Mouse (Mus musculus): ENCODE measurements around the gene Hipk3. TPM values are rescaled to one million over a fixed set of nuclear protein-coding genes. Genes with fewer than 3 reads are reported as not detected.
A peak's percentile ranks its signal among the peaks of the same experiment; 100 is the strongest.

Gene Hipk3
- polyA plus RNA-seq, 1 experiment from 2014 or later = 11.3 TPM

DNA sequence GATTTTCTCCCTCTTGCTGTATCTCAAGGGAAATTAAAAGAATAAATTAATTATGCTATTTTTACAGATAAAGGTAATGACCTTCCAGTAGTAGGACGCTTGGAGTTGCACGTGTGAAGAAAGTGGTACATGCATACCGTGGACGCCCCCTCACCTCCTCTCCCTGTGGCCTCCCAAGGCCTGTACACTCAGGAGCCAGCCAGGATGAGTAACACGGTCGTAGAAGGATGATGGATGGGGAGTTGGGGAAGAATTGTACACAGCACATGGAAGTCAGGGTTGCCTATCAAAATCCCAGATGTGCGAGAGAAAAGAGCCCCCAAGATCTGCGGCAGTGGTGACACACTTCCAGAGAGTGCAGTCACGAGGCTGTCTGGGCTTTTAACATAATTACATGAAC, 98.3 kb downstream of the Hipk3 start:
- no peak overlapping the region for H3K27ac ChIP-seq (ENCODE audit: low read depth, low read length)
- H3K4me1 ChIP-seq (ENCODE audit: control insufficient read depth, insufficient read depth, low read length) = peaks cover 10% of the 10 kb centered on the region
- WGBS = 88% methylated on average over 9 of the region's 9 CpGs
- H3K4me2 ChIP-seq = no peak overlapping the region
- no peak for DNase-seq (ENCODE audit: low spot score, missing footprints)
- no peak overlapping the region for H3K4me3 ChIP-seq (ENCODE audit: low read depth, low read length)
- ATAC-seq (ENCODE audit: low FRiP score) = no peak
- H3K9ac ChIP-seq (ENCODE audit: low read length) = no peak overlapping the region
- H3K27me3 ChIP-seq (ENCODE audit: control insufficient read depth, insufficient read depth, low read length) = no peaks in the 10 kb centered on the region
- no peaks in the 10 kb centered on the region for H3K36me3 ChIP-seq (ENCODE audit: control insufficient read depth, insufficient read depth, low read length)
- no peaks in the 10 kb centered on the region for H3K9me3 ChIP-seq (ENCODE audit: control insufficient read depth, low read length)

DNA sequence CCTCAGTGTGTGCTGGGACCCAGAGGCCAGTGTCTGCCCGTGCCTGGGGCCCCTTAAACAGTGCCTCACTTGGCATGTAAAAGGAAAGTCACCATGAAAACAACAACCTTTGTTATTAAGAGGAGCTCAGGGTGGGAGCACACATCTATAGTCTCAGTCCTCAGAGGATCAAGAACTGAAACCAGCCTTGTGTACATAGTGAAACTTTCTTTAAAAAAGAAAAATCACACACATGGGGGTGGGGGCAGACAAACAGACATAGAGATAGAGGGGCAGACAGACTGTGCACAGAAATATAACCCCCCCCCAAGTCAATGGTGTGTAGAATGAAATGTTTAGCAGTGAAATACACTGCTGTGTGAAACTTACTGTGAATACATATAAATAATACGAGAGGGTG, 99.5 kb downstream of the Hipk3 start:
- Histone ChIP-seq H3K4me1 (ENCODE audit: control insufficient read depth, insufficient read depth, low read length) (peaks cover 10% of the 10 kb centered on the region), H3K36me3 (ENCODE audit: control insufficient read depth, insufficient read depth, low read length) (no peaks in the 10 kb centered on the region), H3K27ac (ENCODE audit: low read depth, low read length) (no peak overlapping the region), H3K27me3 (ENCODE audit: control insufficient read depth, insufficient read depth, low read length) (no peaks in the 10 kb centered on the region), H3K4me3 (ENCODE audit: low read depth, low read length) (no peak overlapping the region), H3K9ac (ENCODE audit: low read length) (no peak overlapping the region), H3K4me2 (no peak overlapping the region), H3K9me3 (ENCODE audit: control insufficient read depth, low read length) (no peaks in the 10 kb centered on the region)
- no peak for DNase-seq (ENCODE audit: low spot score, missing footprints)
- ATAC-seq (ENCODE audit: low FRiP score) = no peak
- 44% methylated on average over 2 of the region's 2 CpGs for WGBS

DNA sequence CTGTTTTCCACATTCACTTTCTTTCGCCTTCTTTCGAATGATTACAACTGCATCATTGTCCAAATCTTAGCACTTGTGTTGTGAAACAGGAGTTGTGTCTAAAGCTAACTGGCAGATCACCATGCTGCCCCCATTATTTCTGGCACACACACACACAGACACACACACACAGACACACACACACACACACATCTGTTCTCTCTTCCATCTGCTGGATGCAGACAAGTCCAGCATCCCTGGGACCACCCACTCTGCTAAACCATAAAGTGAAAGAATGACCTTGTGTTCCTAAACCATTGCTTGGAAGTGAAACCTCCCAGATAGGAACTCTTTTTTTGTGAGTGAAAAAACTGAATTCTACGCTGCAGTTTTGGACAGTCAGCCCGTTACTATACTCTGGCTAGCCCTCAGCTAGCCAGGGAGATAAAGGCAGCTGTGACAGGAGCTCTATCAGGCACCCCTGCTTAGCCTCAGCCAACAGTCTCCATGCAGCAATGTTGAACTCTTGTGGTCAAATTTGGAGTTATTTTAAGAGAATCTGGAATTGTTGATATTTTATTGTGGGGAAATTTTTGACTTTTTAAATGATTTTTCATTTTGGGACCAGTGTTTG, 101.4 kb downstream of the Hipk3 start:
- no peaks in the 10 kb centered on the region for H3K27me3 ChIP-seq (ENCODE audit: control insufficient read depth, insufficient read depth, low read length)

GRCm38 (mm10) chr2:104389231-104389630, 105.0 kb downstream of the Hipk3 start:
- Histone ChIP-seq H3K9me3 (ENCODE audit: control insufficient read depth, low read length) (no peaks in the 10 kb centered on the region), H3K27ac (ENCODE audit: low read depth, low read length) (no peak overlapping the region), H3K36me3 (ENCODE audit: control insufficient read depth, insufficient read depth, low read length) (no peaks in the 10 kb centered on the region), H3K4me2 (no peak overlapping the region), H3K4me3 (ENCODE audit: low read depth, low read length) (no peak overlapping the region), H3K4me1 (ENCODE audit: control insufficient read depth, insufficient read depth, low read length) (no peaks in the 10 kb centered on the region), H3K9ac (ENCODE audit: low read length) (no peak overlapping the region), H3K27me3 (ENCODE audit: control insufficient read depth, insufficient read depth, low read length) (no peaks in the 10 kb centered on the region)
- DNase-seq (ENCODE audit: low spot score, missing footprints) (no peak), ATAC-seq (ENCODE audit: low FRiP score) (no peak)
- 93% methylated on average over 11 of the region's 11 CpGs for WGBS

More for the DNA sequence above, 101.4 kb downstream of the Hipk3 start:
- Histone ChIP-seq H3K36me3 (ENCODE audit: control insufficient read depth, insufficient read depth, low read length) (no peaks in the 10 kb centered on the region), H3K4me3 (ENCODE audit: low read depth, low read length) (no peak overlapping the region), H3K9me3 (ENCODE audit: control insufficient read depth, low read length) (no peaks in the 10 kb centered on the region), H3K9ac (ENCODE audit: low read length) (no peak overlapping the region), H3K4me2 (no peak overlapping the region), H3K27ac (ENCODE audit: low read depth, low read length) (no peak overlapping the region), H3K4me1 (ENCODE audit: control insufficient read depth, insufficient read depth, low read length) (peaks cover 10% of the 10 kb centered on the region)
- ATAC-seq (ENCODE audit: low FRiP score) (no peak), DNase-seq (ENCODE audit: low spot score, missing footprints) (no peak)
- WGBS = 87% methylated on average over 4 of the region's 4 CpGs

GRCm38 (mm10) chr2:104385941-104386340, 108.3 kb downstream of the Hipk3 start:
- ATAC-seq (ENCODE audit: low FRiP score) (no peak), DNase-seq (ENCODE audit: low spot score, missing footprints) (no peak)
- no peaks in the 10 kb centered on the region for H3K36me3 ChIP-seq (ENCODE audit: control insufficient read depth, insufficient read depth, low read length)
- H3K4me2 ChIP-seq = no peak overlapping the region
- H3K4me3 ChIP-seq (ENCODE audit: low read depth, low read length) = no peak overlapping the region
- WGBS = 91% methylated on average over 2 of the region's 2 CpGs
- H3K4me1 ChIP-seq (ENCODE audit: control insufficient read depth, insufficient read depth, low read length) = no peaks in the 10 kb centered on the region
- no peaks in the 10 kb centered on the region for H3K27me3 ChIP-seq (ENCODE audit: control insufficient read depth, insufficient read depth, low read length)
- H3K9me3 ChIP-seq (ENCODE audit: control insufficient read depth, low read length) = no peaks in the 10 kb centered on the region
- no peak overlapping the region for H3K9ac ChIP-seq (ENCODE audit: low read length)
- H3K27ac ChIP-seq (ENCODE audit: low read depth, low read length) = no peak overlapping the region

DNA sequence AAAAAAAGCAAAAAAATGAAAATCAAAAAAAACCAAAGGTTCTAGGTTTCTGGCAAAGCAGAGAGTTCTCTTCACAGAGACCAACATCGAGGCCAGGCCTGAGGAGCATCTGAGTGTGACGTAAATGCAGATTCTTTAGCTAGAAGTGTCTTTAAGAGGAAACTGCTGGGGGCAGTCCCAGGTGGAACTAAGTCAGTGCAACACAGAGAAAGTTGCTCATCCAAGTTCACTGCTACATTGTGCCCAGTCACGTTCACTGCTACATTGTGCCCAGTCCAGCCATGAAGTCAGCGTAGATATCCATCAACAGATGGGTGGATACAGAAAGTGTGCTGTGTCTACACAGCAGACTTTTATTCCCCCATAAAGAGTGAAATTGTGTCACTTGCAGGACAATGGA, 110.7 kb downstream of the Hipk3 start:
- H3K9ac ChIP-seq (ENCODE audit: low read length) = no peak overlapping the region
- no peaks in the 10 kb centered on the region for H3K36me3 ChIP-seq (ENCODE audit: control insufficient read depth, insufficient read depth, low read length)
- no peak for DNase-seq (ENCODE audit: low spot score, missing footprints)
- H3K27me3 ChIP-seq (ENCODE audit: control insufficient read depth, insufficient read depth, low read length) = no peaks in the 10 kb centered on the region
- no peak overlapping the region for H3K27ac ChIP-seq (ENCODE audit: low read depth, low read length)
- H3K4me1 ChIP-seq (ENCODE audit: control insufficient read depth, insufficient read depth, low read length) = peaks cover 7% of the 10 kb centered on the region
- H3K4me2 ChIP-seq = no peak overlapping the region
- no peak overlapping the region for H3K4me3 ChIP-seq (ENCODE audit: low read depth, low read length)
- WGBS = 94% methylated on average over 4 of the region's 4 CpGs
- no peaks in the 10 kb centered on the region for H3K9me3 ChIP-seq (ENCODE audit: control insufficient read depth, low read length)
- ATAC-seq (ENCODE audit: low FRiP score) = no peak

GRCm38 (mm10) chr2:104382813-104383212, 111.4 kb downstream of the Hipk3 start:
- H3K9me3 ChIP-seq (ENCODE audit: control insufficient read depth, low read length) = no peaks in the 10 kb centered on the region
- H3K36me3 ChIP-seq (ENCODE audit: control insufficient read depth, insufficient read depth, low read length) = no peaks in the 10 kb centered on the region
- H3K27ac ChIP-seq (ENCODE audit: low read depth, low read length) = no peak overlapping the region
- no peak overlapping the region for H3K9ac ChIP-seq (ENCODE audit: low read length)
- WGBS = 90% methylated on average over 6 of the region's 6 CpGs
- H3K27me3 ChIP-seq (ENCODE audit: control insufficient read depth, insufficient read depth, low read length) = no peaks in the 10 kb centered on the region
- no peak overlapping the region for H3K4me3 ChIP-seq (ENCODE audit: low read depth, low read length)
- ATAC-seq (ENCODE audit: low FRiP score) (no peak), DNase-seq (ENCODE audit: low spot score, missing footprints) (no peak)
- H3K4me1 ChIP-seq (ENCODE audit: control insufficient read depth, insufficient read depth, low read length) = peaks cover 7% of the 10 kb centered on the region
- no peak overlapping the region for H3K4me2 ChIP-seq

DNA sequence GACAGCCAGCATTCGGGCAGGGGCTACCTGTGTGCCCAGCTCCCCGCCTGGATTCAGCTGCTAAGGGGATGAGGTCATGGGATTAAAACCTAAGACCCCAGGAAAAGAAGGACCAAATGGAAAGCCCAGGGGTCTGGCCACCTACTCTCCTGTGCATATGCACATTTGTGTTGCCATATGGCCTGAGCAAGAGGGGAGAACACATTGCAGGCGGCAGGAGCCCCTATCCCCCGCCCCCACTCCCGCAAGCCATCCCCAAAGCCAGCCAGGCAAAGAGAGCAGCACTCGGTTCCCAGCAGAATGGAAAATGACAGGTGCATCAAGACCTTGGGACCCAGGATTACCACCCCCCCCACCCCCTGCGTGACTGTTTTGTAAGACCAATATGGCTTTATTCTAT, 114.9 kb downstream of the Hipk3 start:
- ATAC-seq (ENCODE audit: low FRiP score) = 0 out of 2 replicates have a peak, but pooled peaks have one; percentile 30
- Histone ChIP-seq H3K27ac (ENCODE audit: low read depth, low read length) (no peak overlapping the region), H3K9ac (ENCODE audit: low read length) (no peak overlapping the region)

GRCm38 (mm10) chr2:104378791-104379190, 115.5 kb downstream of the Hipk3 start:
- Histone ChIP-seq H3K36me3 (ENCODE audit: control insufficient read depth, insufficient read depth, low read length) (no peaks in the 10 kb centered on the region), H3K4me1 (ENCODE audit: control insufficient read depth, insufficient read depth, low read length) (peaks cover 7% of the 10 kb centered on the region), H3K27ac (ENCODE audit: low read depth, low read length) (no peak overlapping the region), H3K4me3 (ENCODE audit: low read depth, low read length) (no peak overlapping the region), H3K9me3 (ENCODE audit: control insufficient read depth, low read length) (no peaks in the 10 kb centered on the region), H3K4me2 (no peak overlapping the region), H3K27me3 (ENCODE audit: control insufficient read depth, insufficient read depth, low read length) (no peaks in the 10 kb centered on the region), H3K9ac (ENCODE audit: low read length) (no peak overlapping the region)
- 10% methylated on average over 3 of the region's 3 CpGs for WGBS
- ATAC-seq (ENCODE audit: low FRiP score) = no peak
- DNase-seq (ENCODE audit: low spot score, missing footprints) = no peak

More for the DNA sequence above, 114.9 kb downstream of the Hipk3 start:
- Histone ChIP-seq H3K9me3 (ENCODE audit: control insufficient read depth, low read length) (no peaks in the 10 kb centered on the region), H3K4me3 (ENCODE audit: low read depth, low read length) (no peak overlapping the region), H3K36me3 (ENCODE audit: control insufficient read depth, insufficient read depth, low read length) (no peaks in the 10 kb centered on the region), H3K4me2 (no peak overlapping the region), H3K4me1 (ENCODE audit: control insufficient read depth, insufficient read depth, low read length) (peaks cover 7% of the 10 kb centered on the region), H3K27me3 (ENCODE audit: control insufficient read depth, insufficient read depth, low read length) (no peaks in the 10 kb centered on the region)
- 12% methylated on average over 7 of the region's 7 CpGs for WGBS
- no peak for DNase-seq (ENCODE audit: low spot score, missing footprints)
